Mouse (Mus musculus): ENCODE measurements at regions not wholly inside any gene's neighbourhood (a gene's known extent, or its start where the extent isn't known, plus 50 kb on each side); places are given as distances from the start of the nearest gene placed in this dataset.
A peak's percentile ranks its signal among the peaks of the same experiment; 100 is the strongest.
"Not testable (repeated sequence)": the region's sequence is repeated elsewhere in the genome, so short reads cannot be mapped to it uniquely, and the experiment has no call there.

GRCm38 (mm10) chr6:31142479-31143007, 183.7 kb upstream of the Klf14 start:
- 90% methylated on average over 15 of the region's 15 CpGs for WGBS
- ATAC-seq (replicated peaks; ENCODE audit: insufficient number of reproducible peaks, low FRiP score, low TSS enrichment, low read depth); H3K9ac ChIP-seq (replicated peaks; ENCODE audit: low read length); H3K4me3 ChIP-seq (ENCODE audit: low read depth, low read length); H3K4me2 ChIP-seq (ENCODE audit: low read depth, low read length); DNase-seq (ENCODE audit: low spot score); H3K27ac ChIP-seq (replicated peaks; ENCODE audit: low read depth, low read length); H3K9me3 ChIP-seq (replicated peaks; ENCODE audit: control insufficient read depth, low read length); H3K27me3 ChIP-seq (ENCODE audit: control insufficient read depth, insufficient read depth, low read length); H3K4me1 ChIP-seq (ENCODE audit: control insufficient read depth, insufficient read depth, low read length); H3K36me3 ChIP-seq (replicated peaks; ENCODE audit: control insufficient read depth, insufficient read depth, low read depth, low read length): not testable (repeated sequence)

- ATAC-seq (replicated peaks; ENCODE audit: insufficient number of reproducible peaks, low FRiP score, low TSS enrichment, low read depth) (no peak), DNase-seq (ENCODE audit: low spot score) (no peak)
- Histone ChIP-seq H3K4me3 (ENCODE audit: low read depth, low read length) (no peak overlapping the region), H3K27me3 (ENCODE audit: control insufficient read depth, insufficient read depth, low read length) (no peaks in the 10 kb centered on the region; the same call in 1 of the 2 replicates), H3K4me1 (ENCODE audit: control insufficient read depth, insufficient read depth, low read length) (no peaks in the 10 kb centered on the region), H3K9me3 (replicated peaks; ENCODE audit: control insufficient read depth, low read length) (no peaks in the 10 kb centered on the region), H3K36me3 (replicated peaks; ENCODE audit: control insufficient read depth, insufficient read depth, low read depth, low read length) (no peaks in the 10 kb centered on the region), H3K4me2 (ENCODE audit: low read depth, low read length) (no peak overlapping the region), H3K9ac (replicated peaks; ENCODE audit: low read length) (no peak overlapping the region), H3K27ac (replicated peaks; ENCODE audit: low read depth, low read length) (no peak overlapping the region)
- WGBS = 81% methylated on average over 10 of the region's 10 CpGs
These were observed 186.8 kb upstream of the Klf14 start for GRCm38 (mm10) chr6:31145687-31146086.

GRCm38 (mm10) chr6:31146779-31147178, 187.9 kb upstream of the Klf14 start:
- Histone ChIP-seq H3K36me3 (replicated peaks; ENCODE audit: control insufficient read depth, insufficient read depth, low read depth, low read length) (no peaks in the 10 kb centered on the region), H3K4me2 (ENCODE audit: low read depth, low read length) (no peak overlapping the region), H3K9me3 (replicated peaks; ENCODE audit: control insufficient read depth, low read length) (no peaks in the 10 kb centered on the region), H3K4me1 (ENCODE audit: control insufficient read depth, insufficient read depth, low read length) (no peaks in the 10 kb centered on the region), H3K9ac (replicated peaks; ENCODE audit: low read length) (no peak overlapping the region), H3K27ac (replicated peaks; ENCODE audit: low read depth, low read length) (no peak overlapping the region), H3K4me3 (ENCODE audit: low read depth, low read length) (no peak overlapping the region), H3K27me3 (ENCODE audit: control insufficient read depth, insufficient read depth, low read length) (no peaks in the 10 kb centered on the region; the same call in 1 of the 2 replicates)
- no peak for ATAC-seq (replicated peaks; ENCODE audit: insufficient number of reproducible peaks, low FRiP score, low TSS enrichment, low read depth)
- DNase-seq (ENCODE audit: low spot score) = no peak
- 37% methylated on average over 5 of the region's 5 CpGs for WGBS

GRCm38 (mm10) chr6:31147682-31148081, 188.8 kb upstream of the Klf14 start:
- Histone ChIP-seq H3K9ac (replicated peaks; ENCODE audit: low read length) (no peak overlapping the region), H3K4me1 (ENCODE audit: control insufficient read depth, insufficient read depth, low read length) (no peaks in the 10 kb centered on the region), H3K9me3 (replicated peaks; ENCODE audit: control insufficient read depth, low read length) (no peaks in the 10 kb centered on the region), H3K27me3 (ENCODE audit: control insufficient read depth, insufficient read depth, low read length) (no peaks in the 10 kb centered on the region; the same call in 1 of the 2 replicates), H3K27ac (replicated peaks; ENCODE audit: low read depth, low read length) (no peak overlapping the region), H3K4me3 (ENCODE audit: low read depth, low read length) (no peak overlapping the region), H3K36me3 (replicated peaks; ENCODE audit: control insufficient read depth, insufficient read depth, low read depth, low read length) (no peaks in the 10 kb centered on the region), H3K4me2 (ENCODE audit: low read depth, low read length) (no peak overlapping the region)
- 73% methylated on average over 10 of the region's 10 CpGs for WGBS
- DNase-seq (ENCODE audit: low spot score) = no peak
- ATAC-seq (replicated peaks; ENCODE audit: insufficient number of reproducible peaks, low FRiP score, low TSS enrichment, low read depth) = no peak

GRCm38 (mm10) chr6:31148311-31148856, 189.5 kb upstream of the Klf14 start:
- WGBS = 60% methylated on average over 8 of the region's 8 CpGs
- ATAC-seq (replicated peaks; ENCODE audit: insufficient number of reproducible peaks, low FRiP score, low TSS enrichment, low read depth) = no peak
- Histone ChIP-seq H3K27me3 (ENCODE audit: control insufficient read depth, insufficient read depth, low read length) (no peaks in the 10 kb centered on the region; the same call in 1 of the 2 replicates), H3K4me2 (ENCODE audit: low read depth, low read length) (no peak overlapping the region), H3K27ac (replicated peaks; ENCODE audit: low read depth, low read length) (no peak overlapping the region), H3K9ac (replicated peaks; ENCODE audit: low read length) (no peak overlapping the region), H3K36me3 (replicated peaks; ENCODE audit: control insufficient read depth, insufficient read depth, low read depth, low read length) (no peaks in the 10 kb centered on the region), H3K9me3 (replicated peaks; ENCODE audit: control insufficient read depth, low read length) (no peaks in the 10 kb centered on the region), H3K4me3 (ENCODE audit: low read depth, low read length) (no peak overlapping the region), H3K4me1 (ENCODE audit: control insufficient read depth, insufficient read depth, low read length) (no peaks in the 10 kb centered on the region)
- DNase-seq (ENCODE audit: low spot score) = no peak

- no peaks in the 10 kb centered on the region for H3K36me3 ChIP-seq (replicated peaks; ENCODE audit: control insufficient read depth, insufficient read depth, low read depth, low read length)
- ATAC-seq (replicated peaks; ENCODE audit: insufficient number of reproducible peaks, low FRiP score, low TSS enrichment, low read depth) = no peak
- no peaks in the 10 kb centered on the region; the same call in 1 of the 2 replicates for H3K27me3 ChIP-seq (ENCODE audit: control insufficient read depth, insufficient read depth, low read length)
- H3K9ac ChIP-seq (replicated peaks; ENCODE audit: low read length) = no peak overlapping the region
- no peak for DNase-seq (ENCODE audit: low spot score)
- H3K27ac ChIP-seq (replicated peaks; ENCODE audit: low read depth, low read length) = no peak overlapping the region
- H3K4me3 ChIP-seq (ENCODE audit: low read depth, low read length) = no peak overlapping the region
- H3K4me1 ChIP-seq (ENCODE audit: control insufficient read depth, insufficient read depth, low read length) = no peaks in the 10 kb centered on the region
- WGBS = 96% methylated on average over 6 of the region's 6 CpGs
- no peaks in the 10 kb centered on the region for H3K9me3 ChIP-seq (replicated peaks; ENCODE audit: control insufficient read depth, low read length)
- H3K4me2 ChIP-seq (ENCODE audit: low read depth, low read length) = no peak overlapping the region
These were observed 190.3 kb upstream of the Klf14 start for GRCm38 (mm10) chr6:31149164-31149563.

- H3K27ac ChIP-seq (replicated peaks; ENCODE audit: low read depth, low read length) = no peak overlapping the region
- H3K27me3 ChIP-seq (ENCODE audit: control insufficient read depth, insufficient read depth, low read length) = no peaks in the 10 kb centered on the region; the same call in 1 of the 2 replicates
- no peaks in the 10 kb centered on the region for H3K4me1 ChIP-seq (ENCODE audit: control insufficient read depth, insufficient read depth, low read length)
- WGBS = 88% methylated on average over 8 of the region's 8 CpGs
- H3K9ac ChIP-seq (replicated peaks; ENCODE audit: low read length) = no peak overlapping the region
- H3K4me2 ChIP-seq (ENCODE audit: low read depth, low read length) = no peak overlapping the region
- ATAC-seq (replicated peaks; ENCODE audit: insufficient number of reproducible peaks, low FRiP score, low TSS enrichment, low read depth) (no peak), DNase-seq (ENCODE audit: low spot score) (no peak)
- H3K9me3 ChIP-seq (replicated peaks; ENCODE audit: control insufficient read depth, low read length) = no peaks in the 10 kb centered on the region
- H3K4me3 ChIP-seq (ENCODE audit: low read depth, low read length) = no peak overlapping the region
- no peaks in the 10 kb centered on the region for H3K36me3 ChIP-seq (replicated peaks; ENCODE audit: control insufficient read depth, insufficient read depth, low read depth, low read length)
These were observed 191.5 kb upstream of the Klf14 start for GRCm38 (mm10) chr6:31150416-31150815.

GRCm38 (mm10) chr6:31155857-31156256, 197.0 kb upstream of the Klf14 start:
- Histone ChIP-seq H3K9ac (replicated peaks; ENCODE audit: low read length) (no peak overlapping the region), H3K4me3 (ENCODE audit: low read depth, low read length) (no peak overlapping the region), H3K9me3 (replicated peaks; ENCODE audit: control insufficient read depth, low read length) (no peaks in the 10 kb centered on the region), H3K36me3 (replicated peaks; ENCODE audit: control insufficient read depth, insufficient read depth, low read depth, low read length) (no peaks in the 10 kb centered on the region), H3K27me3 (ENCODE audit: control insufficient read depth, insufficient read depth, low read length) (no peaks in the 10 kb centered on the region; the same call in 1 of the 2 replicates), H3K4me2 (ENCODE audit: low read depth, low read length) (no peak overlapping the region), H3K27ac (replicated peaks; ENCODE audit: low read depth, low read length) (no peak overlapping the region), H3K4me1 (ENCODE audit: control insufficient read depth, insufficient read depth, low read length) (no peaks in the 10 kb centered on the region)
- ATAC-seq (replicated peaks; ENCODE audit: insufficient number of reproducible peaks, low FRiP score, low TSS enrichment, low read depth) (no peak), DNase-seq (ENCODE audit: low spot score) (peak; percentile 42)
- WGBS = 33% methylated on average over 5 of the region's 5 CpGs
